Mouse (Mus musculus) lung, postnatal 0 days (tissue): ENCODE data around the gene Calhm2. TPM values are rescaled to one million over a fixed set of nuclear protein-coding genes. Genes with fewer than 3 reads are reported as not detected.

ENCODE experiments used
- ATAC-seq: fragments of 200-750 bp; cut with Nextera tagmentation; 2 replicates; pipeline ENCODE4 v1.8.0; 2017; ENCODE audit warnings: moderate library complexity
- DNase-seq: peaks from one replicate; pipeline ENCODE4 v3.0.0-alpha.2; 2016; ENCODE audit warnings: low spot score
- H3K27ac ChIP-seq: fragments of 300-500 bp; sonication (generic); 2 replicates; pipeline ENCODE4 v1.5.1; 2014; ENCODE audit warnings: antibody characterized with exemption, mild to moderate bottlenecking, low read length, mixed read lengths
- H3K27me3 ChIP-seq: fragments of 300-500 bp; sonication (generic); replicated peaks from 2 replicates; pipeline ENCODE4 v1.6.1; 2014; ENCODE audit warnings: low read length, mixed read lengths; ENCODE audit not compliant: insufficient read depth
- H3K36me3 ChIP-seq: fragments of 300-500 bp; sonication (generic); 2 replicates; pipeline ENCODE4 v1.6.1; 2014; ENCODE audit warnings: low read length, mixed read lengths; ENCODE audit not compliant: insufficient read depth
- H3K4me1 ChIP-seq: fragments of 300-500 bp; sonication (generic); 2 replicates; pipeline ENCODE4 v1.6.1; 2014; ENCODE audit warnings: antibody characterized with exemption, low read depth, low read length, mixed read lengths; ENCODE audit not compliant: insufficient read depth
- H3K4me2 ChIP-seq: fragments of 300-500 bp; sonication (generic); replicated peaks from 2 replicates; pipeline ENCODE4 v1.6.1; 2014; ENCODE audit warnings: low read depth, mild to moderate bottlenecking, low read length, moderate library complexity, mixed read lengths
- H3K4me3 ChIP-seq: fragments of 300-500 bp; sonication (generic); 2 replicates; pipeline ENCODE4 v1.5.1; 2014; ENCODE audit warnings: low read depth, low read length
- H3K9ac ChIP-seq: fragments of 300-500 bp; sonication (generic); replicated peaks from 2 replicates; pipeline ENCODE4 v1.6.1; 2014; ENCODE audit warnings: low read depth, mild to moderate bottlenecking
- H3K9me3 ChIP-seq: fragments of 300-500 bp; sonication (generic); 2 replicates; pipeline ENCODE4 v1.6.1; 2016; ENCODE audit warnings: low read length, mixed read lengths
- CTCF ChIP-seq: IDR thresholded peaks from 2 replicates; pipeline ENCODE4 v1.5.1; 2016; ENCODE audit warnings: antibody characterized with exemption, mild to moderate bottlenecking
- EP300 ChIP-seq: IDR thresholded peaks from 2 replicates; pipeline ENCODE4 v1.6.1; 2016; ENCODE audit warnings: antibody characterized with exemption, mild to moderate bottlenecking, control low read depth
- WGBS: fragments of 180-500 bp; shearing (Covaris S2); extraction: QIAGEN DNeasy Blood & Tissue Kit; methylation state at CpG from one replicate; pipeline ENCODE4 v1.1.7; 2014; 5-methylcytosine and 5-hydroxymethylcytosine counted together
- polyA plus RNA-seq: library from polyadenylated mRNA; unstranded; fragments of >200 nt; fragmentation: Nextera tagmentation; extraction: Ambion mirVana; gene quantifications from 2 replicates; pipeline ENCODE4 v1.2.1, GENCODE M21; 2015

Calhm2 gene
- polyA plus RNA-seq, 1 experiment from 2014 or later, result 8.1 TPM

DNA sequence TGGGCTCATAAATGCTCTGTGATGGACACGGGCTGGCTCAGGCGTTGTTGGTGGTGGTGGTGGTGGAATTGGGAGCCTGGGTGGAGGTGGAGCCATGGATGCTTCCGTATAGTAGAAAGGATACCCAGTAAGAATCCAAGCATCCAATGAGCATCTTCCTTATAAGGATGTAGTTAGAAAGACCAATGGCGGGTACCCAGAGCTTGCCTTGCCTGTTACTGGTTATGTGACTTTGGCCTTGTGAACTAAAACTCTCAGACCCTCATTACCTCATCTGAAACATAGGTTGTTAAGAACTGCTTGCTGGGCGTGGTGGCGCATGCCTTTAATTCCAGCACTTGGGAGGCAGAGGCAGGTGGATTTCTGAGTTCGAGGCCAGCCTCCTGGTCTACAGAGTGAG is 15.7 kb upstream of the Calhm2 start:
- TF ChIP-seq CTCF (no peak), EP300 (no peak)
- DNase-seq (no peak), ATAC-seq (no peak)
- Histone ChIP-seq H3K27ac (no peak overlapping the region), H3K9ac (no peak overlapping the region), H3K4me1 (no peaks in the 10 kb centered on the region), H3K4me3 (no peak overlapping the region), H3K4me2 (no peak overlapping the region), H3K9me3 (no peaks in the 10 kb centered on the region), H3K27me3 (0 out of 2 replicates have a peak, but pooled peaks cover 4% of the 10 kb centered on the region), H3K36me3 (no peaks in the 10 kb centered on the region)
- 88% methylated on average over 7 of the region's 7 CpGs for WGBS

DNA sequence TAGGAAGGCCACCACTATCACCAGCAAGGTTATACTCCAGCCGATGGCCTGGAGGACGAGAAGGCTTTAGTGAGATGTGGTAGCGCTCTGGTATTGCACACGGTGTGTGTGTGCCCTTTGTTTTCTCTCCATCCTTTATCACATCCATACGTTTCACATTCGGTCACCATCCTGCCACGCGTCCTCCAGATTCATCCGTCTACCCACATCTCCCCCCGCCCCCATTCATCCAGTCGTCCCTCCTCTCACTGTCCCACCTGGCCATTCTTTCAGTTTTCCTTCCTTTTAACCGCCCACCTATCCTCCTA is 13.9 kb upstream of the Calhm2 start:
- ATAC-seq (no peak), DNase-seq (no peak)
- H3K4me3 ChIP-seq, result no peak overlapping the region
- H3K36me3 ChIP-seq, result no peaks in the 10 kb centered on the region
- H3K4me1 ChIP-seq, result no peaks in the 10 kb centered on the region
- H3K4me2 ChIP-seq, result peak overlapping the region; percentile 34; the same call in 1 of the 2 replicates
- no peaks in the 10 kb centered on the region for H3K9me3 ChIP-seq
- no peak overlapping the region for H3K27ac ChIP-seq
- no peak overlapping the region for H3K9ac ChIP-seq
- TF ChIP-seq EP300, result no peak
- no peak for TF ChIP-seq CTCF
- H3K27me3 ChIP-seq, result 0 out of 2 replicates have a peak, but pooled peaks cover 4% of the 10 kb centered on the region
- 56% methylated on average over 12 of the region's 12 CpGs for WGBS

DNA sequence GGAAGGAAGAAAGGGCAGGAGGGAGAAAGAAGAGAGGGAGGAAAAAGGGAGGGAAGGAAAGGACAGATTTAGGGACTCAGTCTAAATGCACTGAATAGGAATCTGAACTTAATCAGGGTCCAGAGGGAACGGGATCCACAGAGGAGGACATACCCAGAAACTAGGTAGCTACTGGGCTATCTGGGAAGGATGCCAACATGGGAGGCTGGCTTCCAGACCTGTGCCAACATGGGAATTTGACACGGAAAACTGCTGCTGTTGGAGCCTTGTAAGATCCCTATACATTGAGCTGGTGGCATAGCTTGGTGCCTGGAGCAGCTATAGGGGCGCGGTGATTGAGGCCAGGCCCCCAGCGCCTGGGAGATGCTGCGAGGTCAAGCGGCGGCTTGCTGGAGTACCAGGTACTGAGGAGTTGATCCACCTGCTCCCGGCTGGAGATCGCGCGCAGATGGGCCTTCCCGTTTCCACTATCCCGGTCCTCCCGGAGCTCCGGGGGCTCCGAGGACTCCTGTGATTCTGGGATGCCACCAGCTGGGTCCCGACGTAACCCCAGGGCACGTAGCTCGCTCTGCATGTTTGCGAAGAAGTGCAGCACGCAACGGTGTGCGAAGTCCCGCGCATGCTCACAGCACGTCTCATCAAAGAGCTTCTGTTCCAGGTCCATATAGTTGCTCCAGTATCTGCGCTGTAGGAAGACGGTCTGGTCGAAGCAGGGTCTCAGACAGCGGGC is 13.4 kb upstream of the Calhm2 start:
- ATAC-seq, result no peak
- 23% methylated on average over 32 of the region's 32 CpGs for WGBS
- TF ChIP-seq EP300 (no peak), CTCF (no peak)
- H3K4me1 ChIP-seq, result no peaks in the 10 kb centered on the region
- no peak overlapping the region for H3K9ac ChIP-seq
- H3K36me3 ChIP-seq, result no peaks in the 10 kb centered on the region
- DNase-seq, result no peak
- no peak overlapping the region for H3K4me3 ChIP-seq
- 0 out of 2 replicates have a peak, but pooled peaks cover 4% of the 10 kb centered on the region for H3K27me3 ChIP-seq
- no peaks in the 10 kb centered on the region for H3K9me3 ChIP-seq
- H3K4me2 ChIP-seq, result peak overlapping the region; percentile 34
- no peak overlapping the region for H3K27ac ChIP-seq

DNA sequence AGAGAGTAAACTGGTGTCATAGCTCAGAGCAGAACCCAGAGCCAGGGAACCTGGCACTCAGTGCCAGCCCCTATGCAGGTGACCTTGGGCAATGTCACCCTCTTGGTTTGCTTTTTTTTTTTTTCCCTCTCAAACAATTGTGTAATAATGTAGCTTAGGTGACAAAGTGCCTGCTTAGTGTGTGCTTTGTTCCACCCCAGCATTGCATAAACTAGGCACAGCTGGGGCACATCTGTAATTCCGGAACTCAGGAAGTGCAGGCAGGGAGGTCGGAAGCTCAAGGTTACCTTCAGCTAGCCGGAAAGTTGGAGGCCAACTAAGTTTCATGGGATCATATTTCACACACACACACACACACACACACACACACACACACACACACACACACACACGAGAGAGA is 11.8 kb upstream of the Calhm2 start:
- ATAC-seq, result peak; percentile 43
- H3K4me2 ChIP-seq, result no peak overlapping the region
- H3K27ac ChIP-seq, result no peak overlapping the region
- TF ChIP-seq EP300 (no peak), CTCF (no peak)
- 34% methylated on average over 3 of the region's 4 CpGs for WGBS
- DNase-seq, result peak; percentile 43
- H3K9ac ChIP-seq, result no peak overlapping the region
- no peaks in the 10 kb centered on the region for H3K4me1 ChIP-seq
- H3K27me3 ChIP-seq, result 0 out of 2 replicates have a peak, but pooled peaks cover 4% of the 10 kb centered on the region
- H3K9me3 ChIP-seq, result no peaks in the 10 kb centered on the region
- H3K36me3 ChIP-seq, result no peaks in the 10 kb centered on the region
- no peak overlapping the region for H3K4me3 ChIP-seq

DNA sequence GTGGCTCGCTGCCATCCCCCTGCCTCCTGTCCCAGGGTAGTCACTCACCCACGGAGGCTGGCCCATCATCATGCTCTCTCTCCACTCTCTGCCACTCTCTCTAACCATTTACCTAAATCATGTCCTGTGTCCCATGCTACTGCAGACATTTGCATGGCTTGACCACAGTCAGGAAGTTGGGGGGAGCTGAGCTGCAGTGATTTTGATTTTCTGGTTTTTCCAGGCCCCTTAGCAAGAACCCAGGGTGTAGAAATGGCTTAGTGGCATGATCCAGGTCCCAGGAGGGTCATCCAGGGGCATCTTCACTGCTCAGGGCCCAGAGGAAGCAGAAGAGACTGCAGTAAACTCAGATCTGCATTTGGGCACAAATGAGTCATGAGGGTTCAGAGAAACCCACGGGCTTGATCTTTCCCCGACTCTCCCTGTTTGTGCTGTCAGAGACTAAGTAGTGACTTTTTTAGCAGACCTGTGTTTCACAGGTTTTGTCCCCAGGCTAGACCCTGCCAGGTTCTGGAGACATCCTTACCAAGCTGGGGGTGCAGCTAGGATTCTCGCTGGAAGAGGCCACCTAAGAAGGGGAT is 10.3 kb upstream of the Calhm2 start:
- TF ChIP-seq EP300 (no peak), CTCF (no peak)
- no peak overlapping the region for H3K4me3 ChIP-seq
- no peaks in the 10 kb centered on the region for H3K9me3 ChIP-seq
- no peaks in the 10 kb centered on the region for H3K4me1 ChIP-seq
- no peak overlapping the region for H3K27ac ChIP-seq
- no peak for ATAC-seq
- H3K36me3 ChIP-seq, result no peaks in the 10 kb centered on the region
- DNase-seq, result no peak
- H3K27me3 ChIP-seq, result 0 out of 2 replicates have a peak, but pooled peaks cover 4% of the 10 kb centered on the region
- WGBS, result 68% methylated on average over 5 of the region's 5 CpGs
- H3K9ac ChIP-seq, result no peak overlapping the region
- H3K4me2 ChIP-seq, result no peak overlapping the region

DNA sequence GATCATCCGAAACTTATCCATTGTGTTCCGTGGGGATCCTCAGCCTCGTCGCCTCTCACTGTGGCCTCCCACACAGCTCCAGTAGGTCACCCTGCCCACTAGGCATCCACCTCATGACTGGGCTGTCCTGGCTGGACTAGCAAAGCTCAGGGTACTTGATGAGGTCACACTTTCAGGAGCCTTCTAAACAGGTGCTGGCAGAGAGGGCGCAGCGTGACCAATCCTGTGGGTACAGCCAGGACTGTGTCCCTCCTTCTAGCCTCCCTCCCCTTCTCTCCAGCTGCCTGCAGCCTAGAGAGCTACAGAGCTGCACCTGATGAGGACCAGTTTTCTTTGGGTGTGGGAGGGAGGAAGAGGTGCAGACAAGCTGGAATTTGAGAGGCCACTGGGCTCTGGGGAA is 6.1 kb upstream of the Calhm2 start, which contains the start of gene Calhm1:
Calhm1 (minus strand) TSS at position 101 of the 400 bp plus-strand sequence.
- Histone ChIP-seq H3K9ac (no peak within 1 kb of the TSS), H3K27ac (no peak within 1 kb of the TSS), H3K4me1 (no peaks in the 10 kb centered on the region), H3K4me2 (no peak within 1 kb of the TSS), H3K36me3 (no peaks in the 10 kb centered on the region), H3K27me3 (no peaks in the 10 kb centered on the region), H3K4me3 (no peak within 1 kb of the TSS), H3K9me3 (no peaks in the 10 kb centered on the region)
- DNase-seq (no peak), ATAC-seq (no peak)
- TF ChIP-seq EP300, result no peak
- no peak for TF ChIP-seq CTCF
- WGBS, result 90% methylated on average over 6 of the region's 6 CpGs
